Mouse (Mus musculus) bone marrow macrophage, adult 2 months (primary cell): ENCODE measurements around the gene Krtap13-1.

ENCODE experiments used
- CTCF ChIP-seq: IDR thresholded peaks from 2 replicates; pipeline ENCODE4 v1.5.1; 2012; ENCODE audit warnings: low read depth, mild to moderate bottlenecking, low read length, moderate library complexity
- POLR2A ChIP-seq: IDR thresholded peaks from 2 replicates; pipeline ENCODE4 v1.6.1; 2012; ENCODE audit warnings: mild to moderate bottlenecking, low read depth, low read length, borderline replicate concordance

- TF ChIP-seq POLR2A: no peak
- no peak for TF ChIP-seq CTCF
Observed at GRCm38 (mm10) chr16:88716549-88716948, 12.1 kb upstream of the Krtap13-1 start.
